Mouse (Mus musculus) macrophage (primary cell): ENCODE results near the gene Klk1b3. TPM values are rescaled to one million over a fixed set of nuclear protein-coding genes. Genes with fewer than 3 reads are reported as not detected.
"Not testable (repeated sequence)": the region's sequence is repeated elsewhere in the genome, so short reads cannot be mapped to it uniquely, and the experiment has no call there.

Experiments used
- H3K27ac ChIP-seq: fragments of 350-480 bp; formaldehyde crosslinking; 2 replicates; pipeline ENCODE4 v1.9.0; 2021
- H3K36me3 ChIP-seq: fragments of 350-480 bp; formaldehyde crosslinking; 2 replicates; pipeline ENCODE4 v1.9.0; 2021; ENCODE audit errors: inconsistent target
- H3K4me3 ChIP-seq: fragments of 350-480 bp; formaldehyde crosslinking; 2 replicates; pipeline ENCODE4 v1.9.0; 2021; ENCODE audit errors: inconsistent target
- H3K79me2 ChIP-seq: fragments of 350-480 bp; formaldehyde crosslinking; 2 replicates; pipeline ENCODE4 v1.9.0; 2021; ENCODE audit errors: inconsistent target
- WGBS: methylation state at CpG from one replicate; pipeline ENCODE4 v1.1.7; 2026; ENCODE audit warnings: inconsistent platforms; ENCODE audit not compliant: missing documents; 5-methylcytosine and 5-hydroxymethylcytosine counted together
- polyA plus RNA-seq: library from polyadenylated mRNA; stranded (reverse); fragments of 250-400 nt; gene quantifications from 3 replicates; pipeline ENCODE4 v1.2.4, GENCODE M21; 2018; ENCODE audit warnings: inconsistent platforms
- total RNA-seq, 78 experiments: library from RNA; depleted of rRNA; stranded (reverse); fragments of 250-400 nt; gene quantifications; 1 replicate in 9 of 78; 2 replicates in 24 of 78; 3 replicates in 43 of 78; 4 replicates in 2 of 78; pipeline ENCODE4 v1.2.4; 2018; ENCODE audit warnings: inconsistent platforms in 56 of 78

Gene Klk1b3
- total RNA-seq (2018; cell fraction: chromatin; rRNA removed): not detected
- not detected for total RNA-seq (2018; cell fraction: cytosol; rRNA removed)
- total RNA-seq (2018; cell fraction: nucleus; rRNA removed): not detected
- polyA plus RNA-seq: not detected in 3 replicates

GRCm38 (mm10) chr7:44197891-44198290 lies at the start of gene Klk1b3:
Gene Klk1b3 (plus strand): TSS chr7:44198191.
- 66% methylated on average over 3 of the region's 3 CpGs for WGBS
- Histone ChIP-seq H3K36me3 (no peaks in the 10 kb centered on the region), H3K27ac (no peak within 1 kb of the TSS), H3K4me3 (no peak within 1 kb of the TSS), H3K79me2 (no peaks in the 10 kb centered on the region)

- no peak overlapping the region for H3K27ac ChIP-seq
- 79% methylated on average over 9 of the region's 9 CpGs for WGBS
Observed at GRCm38 (mm10) chr7:44179299-44180045, 18.5 kb upstream of the Klk1b3 start.

GRCm38 (mm10) chr7:44186516-44186915 lies 11.5 kb upstream of the Klk1b3 start:
- H3K4me3 ChIP-seq, H3K36me3 ChIP-seq, H3K27ac ChIP-seq, H3K79me2 ChIP-seq: not testable (repeated sequence)
- 82% methylated on average over 8 of the region's 8 CpGs for WGBS

More at GRCm38 (mm10) chr7:44179299-44180045, 18.5 kb upstream of the Klk1b3 start:
- Histone ChIP-seq H3K4me3 (no peak overlapping the region), H3K79me2 (no peaks in the 10 kb centered on the region), H3K36me3 (no peaks in the 10 kb centered on the region)

GRCm38 (mm10) chr7:44187936-44188335 lies 10.1 kb upstream of the Klk1b3 start, which contains the start of gene Klk1b24:
Gene Klk1b24 (plus strand): TSS chr7:44188236.
- not testable (repeated sequence) for H3K36me3 ChIP-seq, H3K27ac ChIP-seq, H3K4me3 ChIP-seq, H3K79me2 ChIP-seq

GRCm38 (mm10) chr7:44193466-44193865 lies 4.5 kb upstream of the Klk1b3 start:
- not testable (repeated sequence) for H3K36me3 ChIP-seq, H3K27ac ChIP-seq, H3K4me3 ChIP-seq, H3K79me2 ChIP-seq
- 92% methylated on average over 1 of the region's 1 CpGs for WGBS

GRCm38 (mm10) chr7:44207135-44207534 lies 9.1 kb downstream of the Klk1b3 start, which contains the start of gene Klk1b4:
Gene Klk1b4 (plus strand): TSS chr7:44207435.
- 30% methylated on average over 3 of the region's 3 CpGs for WGBS
- H3K79me2 ChIP-seq, H3K36me3 ChIP-seq, H3K4me3 ChIP-seq, H3K27ac ChIP-seq: not testable (repeated sequence)

GRCm38 (mm10) chr7:44208307-44208706 lies 10.3 kb downstream of the Klk1b3 start:
- no peaks in the 10 kb centered on the region for H3K79me2 ChIP-seq
- 83% methylated on average over 3 of the region's 3 CpGs for WGBS

GRCm38 (mm10) chr7:44215645-44216044 lies 17.7 kb downstream of the Klk1b3 start, which contains the start of gene Klk1b5:
Gene Klk1b5 (plus strand): TSS chr7:44215945.
- Histone ChIP-seq H3K36me3 (no peaks in the 10 kb centered on the region), H3K27ac (no peak within 1 kb of the TSS), H3K79me2 (no peaks in the 10 kb centered on the region), H3K4me3 (no peak within 1 kb of the TSS)
- 90% methylated on average over 1 of the region's 1 CpGs for WGBS

More at GRCm38 (mm10) chr7:44208307-44208706, 10.3 kb downstream of the Klk1b3 start:
- H3K4me3 ChIP-seq: no peak overlapping the region
- no peak overlapping the region for H3K27ac ChIP-seq
- no peaks in the 10 kb centered on the region for H3K36me3 ChIP-seq

- not testable (repeated sequence) for H3K4me3 ChIP-seq, H3K36me3 ChIP-seq, H3K79me2 ChIP-seq, H3K27ac ChIP-seq
- 65% methylated on average over 4 of the region's 10 CpGs for WGBS
Observed at GRCm38 (mm10) chr7:44221601-44222000, 23.6 kb downstream of the Klk1b3 start.

- WGBS: 87% methylated on average over 6 of the region's 6 CpGs
- not testable (repeated sequence) for H3K4me3 ChIP-seq, H3K27ac ChIP-seq
Observed at GRCm38 (mm10) chr7:44222335-44222734, 24.3 kb downstream of the Klk1b3 start.

GRCm38 (mm10) chr7:44225076-44225475 lies 27.1 kb downstream of the Klk1b3 start, which contains the start of gene Klk1:
Gene Klk1 (plus strand): TSS chr7:44225360.
- Histone ChIP-seq H3K27ac (no peak within 1 kb of the TSS), H3K4me3 (no peak within 1 kb of the TSS), H3K79me2 (no peaks in the 10 kb centered on the region), H3K36me3 (no peaks in the 10 kb centered on the region)
- WGBS: 38% methylated on average over 1 of the region's 1 CpGs

More at GRCm38 (mm10) chr7:44222335-44222734, 24.3 kb downstream of the Klk1b3 start:
- not testable (repeated sequence) for H3K36me3 ChIP-seq, H3K79me2 ChIP-seq

GRCm38 (mm10) chr7:44235909-44236308 lies 37.9 kb downstream of the Klk1b3 start, which contains the start of gene Gm36864:
Gene Gm36864 (plus strand): TSS chr7:44236177.
- WGBS: 60% methylated on average over 2 of the region's 3 CpGs
- no peak within 1 kb of the TSS for H3K4me3 ChIP-seq
- no peaks in the 10 kb centered on the region for H3K79me2 ChIP-seq
- H3K36me3 ChIP-seq: no peaks in the 10 kb centered on the region
- no peak within 1 kb of the TSS for H3K27ac ChIP-seq

GRCm38 (mm10) chr7:44239913-44240312 lies 41.9 kb downstream of the Klk1b3 start:
- 59% methylated on average over 2 of the region's 2 CpGs for WGBS
- Histone ChIP-seq H3K79me2 (no peaks in the 10 kb centered on the region), H3K27ac (no peak overlapping the region), H3K36me3 (no peaks in the 10 kb centered on the region), H3K4me3 (no peak overlapping the region)

- Histone ChIP-seq H3K27ac (no peak overlapping the region), H3K4me3 (no peak overlapping the region), H3K79me2 (peaks cover under 1% of the 10 kb centered on the region; the same call in 1 of the 2 replicates), H3K36me3 (no peaks in the 10 kb centered on the region)
- WGBS: 67% methylated on average over 1 of the region's 1 CpGs
Observed at GRCm38 (mm10) chr7:44240712-44241111, 42.7 kb downstream of the Klk1b3 start.

- Histone ChIP-seq H3K79me2 (peaks cover 5% of the 10 kb centered on the region; the same call in 1 of the 2 replicates), H3K36me3 (no peaks in the 10 kb centered on the region), H3K27ac (no peak overlapping the region), H3K4me3 (no peak overlapping the region)
- 72% methylated on average over 2 of the region's 2 CpGs for WGBS
Observed at GRCm38 (mm10) chr7:44241163-44241562, 43.2 kb downstream of the Klk1b3 start.
